Mouse (Mus musculus): ENCODE measurements at regions not wholly inside any gene's neighbourhood (a gene's known extent, or its start where the extent isn't known, plus 50 kb on each side); places are given as distances from the start of the nearest gene placed in this dataset.

- DNase-seq (ENCODE audit: low spot score in 2 of 2): peak in 1 of 2 experiments; percentile 11
These were observed 50.3 kb upstream of the 3425401B19Rik start for GRCm38 (mm10) chr14:32735356-32735755.

Data from urinary bladder, adult 18-20 months (tissue).